Mouse (Mus musculus) heart, postnatal 14 days (tissue): ENCODE data around the gene Os9. TPM values are rescaled to one million over a fixed set of nuclear protein-coding genes. Genes with fewer than 3 reads are reported as not detected.
A peak's percentile ranks its signal among the peaks of the same experiment; 100 is the strongest.

Experiments used
- DNase-seq, 2 experiments: peaks; one replicate each; pipeline ENCODE4 v3.0.0; 2021 to 2022
- intact Hi-C: fragments of 180-260 bp; cut with DNase I; formaldehyde crosslinking; loops from one replicate; pipeline ENCODE4 v1.15.1; 2025
- total RNA-seq, 2 experiments: library from RNA; stranded (reverse); gene quantifications; 2 replicates each; pipeline ENCODE4 v1.2.3; 2021

Os9 gene
- total RNA-seq, 2 experiments from 2014 or later = 29.3 to 34.8 TPM

- DNase-seq = no peak
- intact Hi-C loops = loop anchor here (2.0 to 5.0 kb wide), 2 partner anchors 108 to 189 kb away; partner anchors contain the start of gene Mars
These were observed 2.0 kb upstream of the Os9 start for GRCm38 (mm10) chr10:127122784-127123435.

GRCm38 (mm10) chr10:127122018-127122417 lies 1.1 kb upstream of the Os9 start:
- intact Hi-C loops = loop anchor here (2.0 to 5.0 kb wide), 2 partner anchors 109 to 190 kb away; partner anchors contain the start of gene Mars
- DNase-seq = no peak

GRCm38 (mm10) chr10:127120301-127121065 lies 448 bp downstream of the Os9 start:
- intact Hi-C loops = loop anchor here (5.0 kb wide), 1 partner anchor 192 kb away; the partner anchor contains the start of gene Mars
- DNase-seq = no peak

- intact Hi-C loops = no loop called here
- no peak for DNase-seq
These were observed 1.7 kb downstream of the Os9 start for GRCm38 (mm10) chr10:127119229-127119628.

GRCm38 (mm10) chr10:127118470-127118869 lies 2.5 kb downstream of the Os9 start:
- intact Hi-C loops = no loop called here
- no peak for DNase-seq

GRCm38 (mm10) chr10:127115068-127115467 lies 5.9 kb downstream of the Os9 start:
- DNase-seq = no peak
- intact Hi-C loops = no loop called here

- DNase-seq = no peak
- intact Hi-C loops = no loop called here
These were observed 6.5 kb downstream of the Os9 start for GRCm38 (mm10) chr10:127114408-127114807.

GRCm38 (mm10) chr10:127111001-127111887 lies 9.7 kb downstream of the Os9 start:
- intact Hi-C loops = no loop called here
- DNase-seq = no peak

- DNase-seq = no peak
- intact Hi-C loops = no loop called here
These were observed 12.7 kb downstream of the Os9 start for GRCm38 (mm10) chr10:127108262-127108583.

- intact Hi-C loops = no loop called here
- DNase-seq = no peak
These were observed 13.2 kb downstream of the Os9 start for GRCm38 (mm10) chr10:127107563-127108261.

- DNase-seq = no peak
- intact Hi-C loops = no loop called here
These were observed 17.3 kb downstream of the Os9 start for GRCm38 (mm10) chr10:127103631-127104030.

GRCm38 (mm10) chr10:127101151-127101550 lies 19.8 kb downstream of the Os9 start:
- intact Hi-C loops = no loop called here

GRCm38 (mm10) chr10:127100414-127100813 lies 20.5 kb downstream of the Os9 start:
- intact Hi-C loops = no loop called here
- DNase-seq = no peak

More at GRCm38 (mm10) chr10:127101151-127101550, 19.8 kb downstream of the Os9 start:
- DNase-seq = no peak

GRCm38 (mm10) chr10:127099868-127100267 lies 21.1 kb downstream of the Os9 start:
- intact Hi-C loops = no loop called here
- DNase-seq = no peak

- intact Hi-C loops = no loop called here
- no peak for DNase-seq
These were observed 21.7 kb downstream of the Os9 start for GRCm38 (mm10) chr10:127099191-127099590.

GRCm38 (mm10) chr10:127098514-127098913 lies 22.4 kb downstream of the Os9 start:
- intact Hi-C loops = no loop called here
- no peak for DNase-seq

GRCm38 (mm10) chr10:127094382-127094802 lies 26.5 kb downstream of the Os9 start:
- intact Hi-C loops = no loop called here
- DNase-seq = no peak

- intact Hi-C loops = no loop called here
- no peak for DNase-seq
These were observed 28.2 kb downstream of the Os9 start for GRCm38 (mm10) chr10:127092742-127093141.

GRCm38 (mm10) chr10:127091507-127092396 lies 29.2 kb downstream of the Os9 start:
- DNase-seq = peak in 1 of 2 experiments; percentile 38
- intact Hi-C loops = no loop called here
